Mouse (Mus musculus) lung, adult 2 months (tissue): ENCODE data around the gene Socs7. TPM values are rescaled to one million over a fixed set of nuclear protein-coding genes. Genes with fewer than 3 reads are reported as not detected.
"Not testable (repeated sequence)": the region's sequence is repeated elsewhere in the genome, so short reads cannot be mapped to it uniquely, and the experiment has no call there.

Experiments
- DNase-seq: peaks from one replicate; pipeline ENCODE4 v3.0.0; 2022
- H3K4me1 ChIP-seq: fragments of 200-500 bp; 2 replicates; pipeline ENCODE4 v1.6.1; 2011; ENCODE audit warnings: low read length; ENCODE audit not compliant: control insufficient read depth, insufficient read depth
- H3K4me3 ChIP-seq: fragments of 200-500 bp; replicated peaks from 2 replicates; pipeline ENCODE3; 2011; ENCODE audit warnings: low read depth, mild to moderate bottlenecking, control low read depth, low read length; ENCODE audit errors: extremely low read depth
- CTCF ChIP-seq: fragments of 200-500 bp; IDR thresholded peaks from 2 replicates; pipeline ENCODE4 v1.5.1; 2011; ENCODE audit warnings: mild to moderate bottlenecking, low read length, control low read depth; ENCODE audit not compliant: insufficient read depth
- POLR2A ChIP-seq: fragments of 200-500 bp; IDR thresholded peaks from 2 replicates; pipeline ENCODE4 v1.6.1; 2011; ENCODE audit warnings: low read depth, mild to moderate bottlenecking, control low read depth, low read length, borderline replicate concordance; ENCODE audit errors: extremely low read depth
- WGBS: fragments of 180-500 bp; shearing (Covaris S2); methylation state at CpG from one replicate; pipeline ENCODE4 v1.1.7; 2018; 5-methylcytosine and 5-hydroxymethylcytosine counted together
- polyA plus RNA-seq: library from polyadenylated mRNA; depleted of rRNA; stranded (reverse); fragments of >200 nt; gene quantifications from 2 replicates; pipeline ENCODE4 v1.2.3, GENCODE M21; 2012

Socs7 gene
- polyA plus RNA-seq, 1 experiment = 11.3 TPM

DNA sequence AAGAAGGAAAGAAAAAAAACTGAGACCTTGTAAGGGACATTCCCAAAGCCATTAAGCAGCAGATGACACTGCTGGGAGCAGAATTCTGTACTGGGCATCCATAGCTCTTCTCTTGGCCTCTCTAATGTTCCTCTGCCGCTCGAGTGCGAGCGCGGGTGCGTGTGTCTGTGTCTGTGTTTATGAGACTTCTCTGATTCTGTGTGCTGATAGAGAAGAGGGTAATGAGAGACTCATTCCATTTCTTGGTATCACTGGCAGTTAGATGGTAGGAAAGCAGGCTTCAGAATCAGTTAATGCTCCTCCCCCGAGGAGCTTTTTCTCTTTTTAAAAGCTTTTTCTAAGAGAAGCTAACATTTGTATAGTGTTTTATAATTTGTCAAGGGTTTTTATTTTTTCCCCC is 7.1 kb upstream of the Socs7 start:
- 86% methylated on average over 7 of the region's 7 CpGs for WGBS
- Histone ChIP-seq H3K4me1 (no peaks in the 10 kb centered on the region), H3K4me3 (no peak overlapping the region)
- DNase-seq = no peak
- no peak for TF ChIP-seq POLR2A
- TF ChIP-seq CTCF = no peak

DNA sequence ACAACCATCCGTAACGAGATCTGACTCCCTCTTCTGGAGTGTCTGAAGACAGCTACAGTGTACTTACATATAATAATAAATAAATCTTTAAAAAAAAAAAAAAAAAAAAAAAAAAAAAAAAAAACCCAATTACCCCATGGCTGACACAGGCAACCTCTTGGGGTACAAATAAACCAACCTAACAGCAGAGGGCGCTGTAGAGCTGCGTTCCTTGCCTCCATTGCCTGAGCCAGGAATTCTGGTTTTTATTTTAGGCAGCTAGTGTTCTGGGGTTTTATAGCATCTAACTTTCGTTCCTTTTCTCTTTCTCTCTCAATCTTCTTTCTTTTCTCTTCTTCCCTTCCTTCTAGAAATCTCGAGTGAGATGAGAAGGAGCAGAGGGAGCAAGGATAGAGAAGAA is 4.7 kb upstream of the Socs7 start:
- not testable (repeated sequence) for H3K4me1 ChIP-seq, H3K4me3 ChIP-seq
- WGBS = 16% methylated on average over 6 of the region's 6 CpGs
- peak; percentile 87 for TF ChIP-seq CTCF
- DNase-seq = peak; percentile 67

DNA sequence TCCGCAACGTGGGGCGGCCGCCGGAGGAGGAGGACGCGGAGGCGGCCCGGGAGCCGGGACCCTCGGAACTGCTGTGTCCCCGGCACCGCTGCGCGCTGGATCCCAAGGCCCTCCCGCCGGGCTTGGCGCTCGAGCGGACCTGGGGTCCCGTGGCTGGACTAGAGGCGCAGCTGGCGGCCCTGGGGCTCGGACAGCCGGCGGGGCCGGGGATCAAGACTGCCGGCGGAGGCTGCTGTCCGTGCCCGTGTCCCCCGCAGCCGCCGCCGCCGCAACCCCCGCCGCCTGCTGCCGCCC is 245 bp downstream of the Socs7 start:
- H3K4me3 ChIP-seq = peak overlapping the region; percentile 85
- peaks cover 10% of the 10 kb centered on the region for H3K4me1 ChIP-seq
- WGBS = under 1% methylated on average over 38 of the region's 39 CpGs
- TF ChIP-seq CTCF (no peak), POLR2A (no peak)
- DNase-seq = no peak

DNA sequence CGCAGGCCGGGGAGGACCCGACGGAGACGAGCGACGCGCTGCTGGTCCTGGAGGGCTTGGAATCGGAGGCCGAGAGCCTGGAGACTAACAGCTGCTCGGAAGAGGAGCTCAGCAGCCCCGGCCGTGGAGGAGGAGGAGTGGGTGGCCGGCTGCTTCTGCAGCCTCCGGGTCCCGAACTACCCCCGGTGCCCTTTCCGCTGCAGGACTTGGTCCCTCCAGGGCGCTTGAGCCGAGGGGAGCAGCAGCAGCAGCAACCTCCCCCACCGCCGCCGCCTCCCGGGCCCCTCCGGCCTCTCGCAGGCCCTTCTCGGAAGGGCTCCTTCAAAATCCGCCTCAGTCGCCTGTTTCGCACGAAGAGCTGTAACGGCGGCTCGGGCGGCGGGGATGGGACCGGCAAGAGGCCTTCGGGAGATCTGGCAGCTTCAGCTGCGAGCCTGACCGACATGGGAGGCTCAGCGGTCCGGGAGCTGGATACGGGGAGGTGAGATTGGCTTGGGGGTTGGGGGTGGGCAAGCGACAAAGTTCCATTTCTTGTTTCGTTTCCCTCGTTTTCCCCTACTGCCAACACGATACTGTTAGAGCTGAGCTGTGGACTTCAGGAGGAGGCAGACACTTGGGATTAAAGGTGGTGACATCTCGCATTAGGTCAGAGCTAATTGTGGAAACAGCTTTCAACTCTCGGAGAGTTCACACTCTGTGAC is 742 bp downstream of the Socs7 start:
- TF ChIP-seq POLR2A (no peak), CTCF (no peak)
- WGBS = under 1% methylated on average over 49 of the region's 49 CpGs
- Histone ChIP-seq H3K4me1 (peaks cover 10% of the 10 kb centered on the region), H3K4me3 (peak overlapping the region; percentile 85)
- peak; percentile 61 for DNase-seq

DNA sequence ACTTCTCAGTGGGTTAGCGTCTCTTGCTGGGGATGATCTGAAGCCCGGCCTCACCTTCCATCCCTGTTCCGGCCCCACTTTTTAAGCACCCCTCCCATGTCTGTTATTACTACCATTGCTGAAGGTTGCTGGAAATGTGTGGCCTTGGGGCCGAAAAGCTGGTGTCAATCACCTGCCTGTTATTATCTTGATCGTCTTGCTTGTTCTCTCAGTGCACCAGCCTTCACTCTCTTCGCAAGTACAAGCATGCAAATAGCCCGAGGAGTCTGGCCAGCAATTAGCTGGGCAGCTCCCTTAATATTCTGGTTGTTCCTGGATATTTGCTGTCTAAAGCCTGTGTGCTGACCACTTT is 1.3 kb downstream of the Socs7 start:
- Histone ChIP-seq H3K4me3 (peak overlapping the region; percentile 85), H3K4me1 (peaks cover 10% of the 10 kb centered on the region)
- DNase-seq = peak; percentile 27
- TF ChIP-seq POLR2A = no peak
- no peak for TF ChIP-seq CTCF
- WGBS = 2% methylated on average over 7 of the region's 7 CpGs

DNA sequence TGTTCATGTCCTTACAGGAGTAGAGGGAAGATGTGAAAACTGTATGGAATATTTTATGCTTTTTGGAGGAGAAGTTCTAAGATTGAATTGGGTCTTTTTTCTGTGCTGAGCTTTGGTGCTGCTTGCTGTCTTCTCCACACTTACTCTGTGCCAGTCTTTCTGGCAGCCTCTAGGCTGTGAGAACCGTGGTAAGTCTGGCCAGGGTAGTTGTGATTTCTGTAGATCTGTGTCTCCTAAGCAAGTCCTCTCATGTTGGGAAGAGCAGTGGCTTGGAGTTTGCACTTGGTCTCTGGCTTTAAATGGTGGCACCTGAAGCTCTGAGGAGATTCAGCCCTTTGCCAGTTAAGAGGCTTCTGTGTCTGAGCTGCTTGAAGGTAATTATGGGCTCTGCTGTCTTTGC is 3.2 kb downstream of the Socs7 start:
- no peak overlapping the region for H3K4me3 ChIP-seq
- TF ChIP-seq CTCF (no peak), POLR2A (no peak)
- WGBS = 59% methylated on average over 1 of the region's 1 CpGs
- H3K4me1 ChIP-seq = peaks cover 10% of the 10 kb centered on the region
- DNase-seq = no peak

DNA sequence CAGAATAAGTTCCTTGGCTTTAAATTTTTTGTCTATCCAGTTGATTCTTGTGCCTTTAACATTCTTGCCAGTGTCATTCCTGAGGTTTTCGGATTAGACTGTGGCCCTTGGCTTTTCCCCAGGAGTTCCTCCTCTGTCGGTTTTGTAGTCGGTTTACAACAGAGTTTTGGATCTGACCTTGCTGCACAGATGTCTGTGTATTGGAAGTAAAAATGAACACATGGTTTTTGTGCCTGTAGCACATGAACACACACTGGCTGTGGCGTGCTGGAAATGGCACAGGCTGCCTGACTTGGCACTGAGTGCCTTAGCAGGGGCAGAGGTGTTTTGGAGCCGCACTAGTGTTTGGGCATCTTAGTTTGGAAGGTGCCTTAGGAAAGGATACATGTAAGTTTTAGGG is 6.2 kb downstream of the Socs7 start:
- Histone ChIP-seq H3K4me1 (peaks cover 10% of the 10 kb centered on the region; the same call in 1 of the 2 replicates), H3K4me3 (no peak overlapping the region)
- DNase-seq = no peak
- TF ChIP-seq POLR2A = no peak
- no peak for TF ChIP-seq CTCF
- WGBS = 60% methylated on average over 5 of the region's 5 CpGs

DNA sequence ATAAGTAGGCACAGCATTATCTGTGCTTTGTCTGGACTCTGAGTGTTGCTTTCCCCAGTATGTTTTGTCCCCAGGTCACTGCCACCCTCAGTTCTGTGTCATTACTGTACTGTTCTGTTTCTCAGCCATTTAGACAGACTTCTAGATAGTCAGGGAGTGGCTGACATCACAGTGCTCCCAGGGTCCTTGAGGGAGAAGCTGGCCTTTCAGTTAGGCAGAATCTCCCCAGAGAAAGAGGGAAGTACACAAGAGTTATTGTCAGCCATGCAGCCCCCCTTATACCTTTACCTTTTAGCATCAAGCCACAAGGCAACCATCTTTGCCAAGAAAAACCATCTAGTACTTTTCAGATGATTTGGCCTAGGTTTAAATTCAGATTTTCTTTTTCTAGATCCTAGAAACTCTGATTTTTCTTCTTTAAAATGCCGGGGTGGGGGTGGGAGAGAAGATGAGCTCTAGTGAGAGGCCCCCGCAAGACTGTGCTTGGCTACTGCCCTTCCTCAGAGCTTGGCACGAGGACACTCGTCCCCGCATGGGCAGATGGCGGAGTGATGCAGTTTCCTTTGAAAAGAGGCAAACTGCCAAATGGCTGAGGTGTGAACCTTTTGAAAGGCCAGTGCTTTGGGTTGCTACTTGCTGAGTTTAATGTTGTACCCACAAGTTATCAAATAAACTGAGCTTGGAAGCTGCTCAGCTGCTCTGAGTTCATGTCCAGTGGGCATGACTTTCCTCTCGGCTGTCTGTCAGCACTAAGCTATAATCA is 8.2 kb downstream of the Socs7 start:
- Histone ChIP-seq H3K4me3 (no peak overlapping the region), H3K4me1 (peaks cover 3% of the 10 kb centered on the region; the same call in 1 of the 2 replicates)
- no peak for DNase-seq
- TF ChIP-seq POLR2A = no peak
- no peak for TF ChIP-seq CTCF
- 35% methylated on average over 7 of the region's 7 CpGs for WGBS

DNA sequence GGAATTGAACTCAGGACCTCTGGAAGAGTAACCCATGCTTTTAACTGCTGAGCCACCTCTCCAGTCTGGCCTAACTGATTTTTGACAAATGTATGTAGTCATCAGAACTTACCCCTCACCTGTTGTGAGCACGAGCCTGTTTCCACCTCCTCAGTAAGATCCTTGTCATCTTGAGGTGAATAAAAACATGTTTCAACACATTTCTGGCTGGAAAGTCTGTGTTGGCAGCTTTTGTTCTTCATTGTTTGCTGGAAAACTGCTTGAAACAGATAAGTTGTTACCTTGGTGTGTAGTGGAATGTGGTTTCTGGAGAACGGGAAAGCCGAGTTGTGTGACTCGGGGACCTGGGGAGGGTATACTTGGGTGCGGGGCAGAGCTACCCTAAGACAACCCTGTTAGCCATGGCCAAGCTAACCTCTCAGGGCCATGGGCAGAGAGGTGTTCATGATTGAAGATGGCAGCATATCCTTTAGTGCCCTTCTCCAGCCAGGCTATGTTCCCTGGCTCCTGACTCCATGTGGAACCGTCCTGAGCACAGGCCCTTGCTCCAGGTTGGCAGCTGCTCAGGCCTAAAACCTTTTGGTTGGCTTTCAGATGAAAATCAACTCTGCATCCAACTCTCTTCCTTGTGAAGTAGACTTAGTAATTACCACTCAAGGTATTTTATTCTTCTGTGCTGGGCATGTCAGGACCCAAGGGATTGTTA is 10.0 kb downstream of the Socs7 start:
- peak; percentile 15 for DNase-seq
- H3K4me3 ChIP-seq = no peak overlapping the region
- 70% methylated on average over 6 of the region's 6 CpGs for WGBS
- TF ChIP-seq POLR2A (no peak), CTCF (no peak)
- H3K4me1 ChIP-seq = peaks cover 3% of the 10 kb centered on the region; the same call in 1 of the 2 replicates
